Mouse (Mus musculus) heart, adult 2 months (tissue): ENCODE data around the gene Gga3.

Source experiments
- CTCF ChIP-seq: fragments of 200-600 bp; IDR thresholded peaks from 2 replicates; pipeline ENCODE4 v1.8.1; 2022; ENCODE audit warnings: antibody characterized with exemption, mild to moderate bottlenecking, moderate library complexity
- POLR2A ChIP-seq: fragments of 200-500 bp; IDR thresholded peaks from 2 replicates; pipeline ENCODE4 v1.6.1; 2011; ENCODE audit warnings: mild to moderate bottlenecking, low read depth, low read length, control low read depth; ENCODE audit not compliant: insufficient read depth

DNA sequence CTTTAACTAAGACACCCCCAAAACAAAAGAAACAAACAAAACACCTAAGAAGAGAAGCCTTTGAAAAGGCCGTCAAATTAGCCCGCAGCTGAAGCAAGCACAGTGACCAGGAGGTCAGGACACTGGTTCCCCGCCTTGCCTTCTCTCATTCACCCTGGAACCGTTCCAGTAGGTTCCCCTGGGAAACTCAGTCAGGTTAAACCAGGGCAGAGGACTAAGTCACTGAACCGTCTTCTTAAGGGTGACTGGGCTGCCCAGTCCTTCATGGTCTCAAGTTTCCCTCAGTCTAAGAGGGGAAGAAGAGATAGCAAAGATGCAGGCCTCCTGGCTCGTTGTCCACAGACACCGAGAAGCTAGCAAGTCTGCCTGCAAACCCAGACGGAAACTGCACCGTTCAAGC lies 22.0 kb upstream of the Gga3 start:
- TF ChIP-seq POLR2A, result no peak
- no peak for TF ChIP-seq CTCF
